Mouse (Mus musculus) CH12F3 (cell line): ENCODE results near the gene Pex26.

Source experiments
- in situ Hi-C: fragments of 300-500 bp; cut with MboI; formaldehyde crosslinking; loops from 2 replicates; pipeline ENCODE4 v1.14.3; 2020; ENCODE audit warnings: low sequenced_read_pairs

The Pex26 gene

GRCm38 (mm10) chr6:121162616-121163015 lies 20.9 kb upstream of the Pex26 start:
- in situ Hi-C loops: no loop called here

- in situ Hi-C loops: no loop called here
Observed at GRCm38 (mm10) chr6:121166098-121166552, 17.3 kb upstream of the Pex26 start.

- in situ Hi-C loops: no loop called here
Observed at GRCm38 (mm10) chr6:121167381-121167975, 16.0 kb upstream of the Pex26 start.

GRCm38 (mm10) chr6:121171102-121171501 lies 12.4 kb upstream of the Pex26 start:
- in situ Hi-C loops: no loop called here

- in situ Hi-C loops: no loop called here
Observed at GRCm38 (mm10) chr6:121173471-121173870, 10.0 kb upstream of the Pex26 start.

- in situ Hi-C loops: loop anchor here (5.0 kb wide), 1 partner anchor 202 kb away; no protein-coding TSS in a partner anchor
Observed at GRCm38 (mm10) chr6:121174761-121175160, 8.7 kb upstream of the Pex26 start.

GRCm38 (mm10) chr6:121176011-121176730 lies 7.3 kb upstream of the Pex26 start:
- in situ Hi-C loops: loop anchor here (5.0 kb wide), 1 partner anchor 204 kb away; no protein-coding TSS in a partner anchor

GRCm38 (mm10) chr6:121176731-121177098 lies 6.8 kb upstream of the Pex26 start:
- in situ Hi-C loops: loop anchor here (5.0 kb wide), 1 partner anchor 204 kb away; no protein-coding TSS in a partner anchor

GRCm38 (mm10) chr6:121177118-121177708 lies 6.3 kb upstream of the Pex26 start:
- in situ Hi-C loops: loop anchor here (5.0 kb wide), 1 partner anchor 205 kb away; no protein-coding TSS in a partner anchor

- in situ Hi-C loops: loop anchor here (5.0 kb wide), 1 partner anchor 207 kb away; no protein-coding TSS in a partner anchor
Observed at GRCm38 (mm10) chr6:121178700-121179358, 4.6 kb upstream of the Pex26 start.

- in situ Hi-C loops: loop anchor here (5.0 kb wide), 1 partner anchor 208 kb away; no protein-coding TSS in a partner anchor
Observed at GRCm38 (mm10) chr6:121179846-121180245, 3.6 kb upstream of the Pex26 start.

GRCm38 (mm10) chr6:121184198-121185140 lies 1.0 kb downstream of the Pex26 start:
- in situ Hi-C loops: no loop called here

GRCm38 (mm10) chr6:121185232-121185631 lies 1.8 kb downstream of the Pex26 start:
- in situ Hi-C loops: no loop called here

- in situ Hi-C loops: loop anchor here (10.0 kb wide), 1 partner anchor 343 kb away; no protein-coding TSS in a partner anchor
Observed at GRCm38 (mm10) chr6:121191261-121192009, 8.0 kb downstream of the Pex26 start.

GRCm38 (mm10) chr6:121194061-121194955 lies 10.8 kb downstream of the Pex26 start:
- in situ Hi-C loops: loop anchor here (10.0 kb wide), 1 partner anchor 340 kb away; no protein-coding TSS in a partner anchor

GRCm38 (mm10) chr6:121194956-121195731 lies 11.7 kb downstream of the Pex26 start:
- in situ Hi-C loops: loop anchor here (10.0 kb wide), 1 partner anchor 340 kb away; no protein-coding TSS in a partner anchor

- in situ Hi-C loops: loop anchor here (10.0 kb wide), 1 partner anchor 337 kb away; no protein-coding TSS in a partner anchor
Observed at GRCm38 (mm10) chr6:121197807-121198365, 14.4 kb downstream of the Pex26 start.
